Mouse (Mus musculus): ENCODE results near the gene Dgki. TPM values are rescaled to one million over a fixed set of nuclear protein-coding genes. Genes with fewer than 3 reads are reported as not detected.

The Dgki gene
- polyA plus RNA-seq, 1 experiment from 2014 or later: 7.0 TPM

DNA sequence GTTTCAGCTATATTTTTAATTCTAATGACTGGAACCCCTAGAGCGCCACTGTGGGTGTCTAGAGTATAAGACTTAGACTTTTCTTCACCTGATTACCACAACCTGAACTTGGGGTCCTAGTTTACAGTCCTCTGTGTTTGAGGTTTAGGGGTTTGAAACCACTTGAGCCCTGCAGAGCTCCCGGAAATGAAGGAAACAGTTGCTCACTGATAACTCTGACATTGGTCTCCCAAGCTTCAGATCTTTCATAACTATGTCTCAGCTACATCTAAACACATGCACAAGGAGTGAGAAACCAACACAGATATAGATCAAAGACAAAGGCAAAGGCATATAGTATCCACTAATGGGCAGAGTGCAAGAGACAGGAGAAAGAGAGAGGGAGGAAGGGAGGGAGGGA, 271.7 kb downstream of the Dgki start:
- Histone ChIP-seq H3K4me3 (no peak overlapping the region), H3K9me3 (no peaks in the 10 kb centered on the region), H3K36me3 (0 out of 2 replicates have a peak, but pooled peaks cover 3% of the 10 kb centered on the region), H3K27me3 (no peaks in the 10 kb centered on the region), H3K4me2 (no peak overlapping the region), H3K4me1 (replicated peaks) (no peaks in the 10 kb centered on the region; the same call in 1 of the 2 replicates), H3K9ac (no peak overlapping the region), H3K27ac (replicated peaks) (no peak overlapping the region)
- 97% methylated on average over 2 of the region's 2 CpGs for WGBS
- ATAC-seq (ENCODE audit: low FRiP score, low read depth): no peak

DNA sequence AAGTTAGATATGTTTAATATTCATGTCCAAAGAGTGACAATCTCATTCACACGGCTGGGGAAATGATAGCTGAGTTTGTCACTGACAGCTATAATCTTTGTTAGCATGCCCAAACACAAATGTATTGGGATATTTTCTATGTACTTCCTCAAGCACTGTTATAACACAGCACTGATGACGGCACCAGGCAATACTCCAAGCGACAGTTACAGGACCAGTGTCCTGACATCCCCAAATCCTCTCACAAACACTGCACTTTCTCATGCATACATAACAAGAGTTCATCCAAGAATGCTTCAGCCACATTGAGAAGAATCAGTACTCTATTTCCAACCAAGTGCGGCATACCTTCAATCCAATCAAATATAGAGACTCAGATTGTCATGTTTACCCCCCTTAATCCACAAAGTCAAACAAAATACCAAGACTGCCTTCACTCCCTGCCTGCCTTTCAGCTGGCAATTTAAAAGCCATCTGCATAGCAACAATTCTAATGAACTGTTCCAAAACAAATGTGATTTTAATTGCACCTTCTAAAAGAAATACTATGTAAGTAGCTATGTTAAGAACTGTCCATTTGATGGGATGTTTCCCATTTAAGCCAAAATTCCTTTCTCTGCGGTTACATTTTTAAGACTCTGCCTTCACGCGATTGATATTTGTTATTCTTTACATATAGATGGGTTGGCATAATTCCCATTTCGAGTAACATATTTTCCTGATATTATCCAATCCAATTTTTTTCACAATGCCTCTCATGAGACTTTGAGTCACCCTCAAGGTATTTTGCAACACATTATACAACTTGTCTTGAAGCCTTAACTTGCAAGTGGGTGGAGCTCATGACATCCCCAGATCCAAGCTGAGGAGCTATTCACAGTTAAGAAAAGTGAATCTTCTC, 273.4 kb downstream of the Dgki start:
- H3K27me3 ChIP-seq: no peaks in the 10 kb centered on the region
- H3K4me2 ChIP-seq: no peak overlapping the region
- WGBS: 70% methylated on average over 8 of the region's 8 CpGs
- no peak overlapping the region for H3K4me3 ChIP-seq
- ATAC-seq (ENCODE audit: low FRiP score, low read depth): no peak
- 0 out of 2 replicates have a peak overlapping the region, but pooled peaks have one; percentile 20 for H3K27ac ChIP-seq (replicated peaks)
- H3K9ac ChIP-seq: no peak overlapping the region
- H3K9me3 ChIP-seq: no peaks in the 10 kb centered on the region
- 0 out of 2 replicates have a peak, but pooled peaks cover 3% of the 10 kb centered on the region for H3K36me3 ChIP-seq
- no peaks in the 10 kb centered on the region; the same call in 1 of the 2 replicates for H3K4me1 ChIP-seq (replicated peaks)

DNA sequence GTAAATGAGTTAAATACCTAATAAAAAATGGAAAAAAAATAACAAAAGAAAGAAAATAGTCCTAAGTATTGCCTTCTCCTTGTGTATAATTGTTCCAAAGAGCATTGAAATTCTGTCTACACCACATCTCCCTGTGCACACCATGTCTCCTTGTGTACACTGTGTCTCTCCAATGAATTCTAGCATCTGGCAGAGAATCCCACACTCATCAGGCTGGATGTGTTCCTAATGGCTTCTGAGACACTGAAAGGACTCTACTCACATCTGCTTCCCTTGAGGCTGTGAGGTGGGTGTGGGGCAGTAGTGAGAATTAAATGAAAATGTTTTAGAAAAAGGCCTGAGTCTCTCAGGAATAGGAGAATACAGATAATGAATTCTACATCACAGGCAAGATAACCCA, 283.9 kb downstream of the Dgki start:
- ATAC-seq (ENCODE audit: low FRiP score, low read depth): 0 out of 2 replicates have a peak, but pooled peaks have one; percentile 51

GRCm38 (mm10) chr6:37011597-37011996, 288.4 kb downstream of the Dgki start:
- Histone ChIP-seq H3K36me3 (no peaks in the 10 kb centered on the region), H3K9ac (no peak overlapping the region), H3K4me2 (no peak overlapping the region), H3K27ac (replicated peaks) (no peak overlapping the region), H3K9me3 (no peaks in the 10 kb centered on the region), H3K4me3 (no peak overlapping the region), H3K4me1 (replicated peaks) (no peaks in the 10 kb centered on the region; the same call in 1 of the 2 replicates), H3K27me3 (no peaks in the 10 kb centered on the region)
- no peak for ATAC-seq (ENCODE audit: low FRiP score, low read depth)
- 94% methylated on average over 2 of the region's 2 CpGs for WGBS

More for the DNA sequence above, 283.9 kb downstream of the Dgki start:
- no peaks in the 10 kb centered on the region for H3K9me3 ChIP-seq
- no peak overlapping the region for H3K9ac ChIP-seq
- no peaks in the 10 kb centered on the region for H3K27me3 ChIP-seq
- H3K36me3 ChIP-seq: 0 out of 2 replicates have a peak, but pooled peaks cover 3% of the 10 kb centered on the region
- H3K4me2 ChIP-seq: no peak overlapping the region
- no peaks in the 10 kb centered on the region; the same call in 1 of the 2 replicates for H3K4me1 ChIP-seq (replicated peaks)
- peak overlapping the region; percentile 35 for H3K27ac ChIP-seq (replicated peaks)
- H3K4me3 ChIP-seq: no peak overlapping the region

GRCm38 (mm10) chr6:37007573-37007972, 292.4 kb downstream of the Dgki start:
- H3K36me3 ChIP-seq: no peaks in the 10 kb centered on the region
- no peaks in the 10 kb centered on the region for H3K9me3 ChIP-seq
- WGBS: 24% methylated on average over 4 of the region's 4 CpGs
- H3K4me1 ChIP-seq (replicated peaks): peaks cover 3% of the 10 kb centered on the region
- H3K27ac ChIP-seq (replicated peaks): no peak overlapping the region
- no peaks in the 10 kb centered on the region for H3K27me3 ChIP-seq
- H3K4me2 ChIP-seq: no peak overlapping the region
- no peak for ATAC-seq (ENCODE audit: low FRiP score, low read depth)
- H3K4me3 ChIP-seq: no peak overlapping the region
- no peak overlapping the region for H3K9ac ChIP-seq

- Histone ChIP-seq H3K9ac (no peak overlapping the region), H3K27ac (replicated peaks) (no peak overlapping the region), H3K4me3 (no peak overlapping the region), H3K27me3 (no peaks in the 10 kb centered on the region), H3K36me3 (peaks cover 2% of the 10 kb centered on the region; the same call in 1 of the 2 replicates), H3K9me3 (no peaks in the 10 kb centered on the region), H3K4me2 (no peak overlapping the region), H3K4me1 (replicated peaks) (peaks cover 3% of the 10 kb centered on the region)
- ATAC-seq (ENCODE audit: low FRiP score, low read depth): no peak
- WGBS: 98% methylated on average over 3 of the region's 3 CpGs
Observed at GRCm38 (mm10) chr6:37004914-37005313, 295.1 kb downstream of the Dgki start.

DNA sequence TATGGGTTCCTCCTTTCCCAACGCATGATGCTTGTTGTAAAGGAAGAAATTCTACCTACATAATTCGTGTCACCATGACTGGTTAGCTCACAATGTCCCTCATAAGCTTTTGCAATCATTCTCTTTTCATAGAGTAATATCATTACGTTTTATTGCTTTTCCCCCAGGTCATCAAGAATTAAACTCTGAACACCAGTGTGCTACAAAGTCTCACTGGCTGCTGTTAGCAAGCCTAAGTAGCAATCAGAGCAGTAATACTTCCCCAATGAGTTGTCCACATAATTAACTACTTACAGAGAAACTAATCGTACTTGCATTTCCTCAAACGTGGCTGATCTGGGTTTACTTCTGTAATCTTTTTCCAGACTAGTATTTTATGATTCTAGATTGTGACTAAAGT, 296.7 kb downstream of the Dgki start:
- 60% methylated on average over 5 of the region's 5 CpGs for WGBS
- ATAC-seq (ENCODE audit: low FRiP score, low read depth): no peak
- no peak overlapping the region for H3K4me3 ChIP-seq
- H3K9me3 ChIP-seq: no peaks in the 10 kb centered on the region
- H3K27ac ChIP-seq (replicated peaks): no peak overlapping the region
- H3K4me2 ChIP-seq: no peak overlapping the region
- H3K27me3 ChIP-seq: no peaks in the 10 kb centered on the region
- no peak overlapping the region for H3K9ac ChIP-seq
- peaks cover 3% of the 10 kb centered on the region for H3K4me1 ChIP-seq (replicated peaks)
- peaks cover 4% of the 10 kb centered on the region; the same call in 1 of the 2 replicates for H3K36me3 ChIP-seq

DNA sequence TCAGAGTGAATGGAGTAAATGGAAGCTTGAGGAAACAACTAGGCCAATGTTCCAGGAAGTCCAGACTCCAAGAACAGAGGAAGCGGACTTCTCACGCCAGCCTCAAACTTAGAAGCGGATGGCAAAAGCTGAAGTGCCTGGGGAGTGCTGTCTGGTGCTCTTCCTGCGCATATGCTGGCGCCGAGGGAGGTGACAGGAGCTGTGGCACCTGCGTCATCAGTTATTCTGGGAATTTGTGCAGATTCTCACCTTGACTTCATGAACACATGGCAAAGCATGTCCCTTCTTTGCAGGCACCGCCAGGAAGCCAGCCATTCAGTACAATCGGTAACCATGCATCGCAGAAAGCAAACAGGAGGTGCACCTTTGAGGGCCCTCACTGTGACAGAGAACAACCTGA, 301.0 kb downstream of the Dgki start:
- Histone ChIP-seq H3K36me3 (peaks cover 4% of the 10 kb centered on the region; the same call in 1 of the 2 replicates), H3K9me3 (no peaks in the 10 kb centered on the region), H3K4me2 (no peak overlapping the region), H3K4me1 (replicated peaks) (peaks cover 3% of the 10 kb centered on the region), H3K4me3 (no peak overlapping the region), H3K27ac (replicated peaks) (no peak overlapping the region), H3K27me3 (no peaks in the 10 kb centered on the region), H3K9ac (no peak overlapping the region)
- 90% methylated on average over 10 of the region's 10 CpGs for WGBS
- ATAC-seq (ENCODE audit: low FRiP score, low read depth): no peak

DNA sequence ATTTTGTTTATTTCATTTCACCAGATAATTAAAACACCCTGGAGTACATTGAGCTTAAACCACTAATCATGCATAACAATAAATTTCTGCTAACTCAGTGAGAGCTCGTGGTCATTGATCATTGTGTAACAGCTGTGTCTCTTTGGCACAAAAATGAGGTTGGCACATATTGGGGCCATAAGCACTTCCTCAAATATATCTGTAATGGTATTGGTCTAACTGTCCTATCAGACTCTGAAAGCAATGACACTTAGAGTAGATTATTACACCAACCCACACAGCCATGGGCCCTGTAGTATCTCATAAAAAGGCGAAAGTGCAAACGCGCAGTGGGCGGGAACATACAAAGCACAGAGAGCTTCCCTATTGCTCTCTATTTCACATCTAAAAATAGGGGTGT, 305.7 kb downstream of the Dgki start:
- H3K4me1 ChIP-seq (replicated peaks): no peaks in the 10 kb centered on the region
- H3K9ac ChIP-seq: no peak overlapping the region
- no peak for ATAC-seq (ENCODE audit: low FRiP score, low read depth)
- no peaks in the 10 kb centered on the region for H3K9me3 ChIP-seq
- no peak overlapping the region for H3K4me2 ChIP-seq
- no peak overlapping the region for H3K27ac ChIP-seq (replicated peaks)
- H3K4me3 ChIP-seq: no peak overlapping the region
- no peaks in the 10 kb centered on the region for H3K36me3 ChIP-seq
- no peaks in the 10 kb centered on the region for H3K27me3 ChIP-seq
- WGBS: 90% methylated on average over 5 of the region's 5 CpGs

- H3K9ac ChIP-seq: no peak overlapping the region
- H3K27ac ChIP-seq (replicated peaks): no peak overlapping the region
- H3K4me1 ChIP-seq (replicated peaks): no peaks in the 10 kb centered on the region
- no peaks in the 10 kb centered on the region for H3K27me3 ChIP-seq
- H3K4me2 ChIP-seq: no peak overlapping the region
- H3K9me3 ChIP-seq: no peaks in the 10 kb centered on the region
- no peak for ATAC-seq (ENCODE audit: low FRiP score, low read depth)
- WGBS: 73% methylated on average over 3 of the region's 3 CpGs
- H3K4me3 ChIP-seq: no peak overlapping the region
- no peaks in the 10 kb centered on the region for H3K36me3 ChIP-seq
Observed at GRCm38 (mm10) chr6:36990186-36990585, 309.8 kb downstream of the Dgki start.

DNA sequence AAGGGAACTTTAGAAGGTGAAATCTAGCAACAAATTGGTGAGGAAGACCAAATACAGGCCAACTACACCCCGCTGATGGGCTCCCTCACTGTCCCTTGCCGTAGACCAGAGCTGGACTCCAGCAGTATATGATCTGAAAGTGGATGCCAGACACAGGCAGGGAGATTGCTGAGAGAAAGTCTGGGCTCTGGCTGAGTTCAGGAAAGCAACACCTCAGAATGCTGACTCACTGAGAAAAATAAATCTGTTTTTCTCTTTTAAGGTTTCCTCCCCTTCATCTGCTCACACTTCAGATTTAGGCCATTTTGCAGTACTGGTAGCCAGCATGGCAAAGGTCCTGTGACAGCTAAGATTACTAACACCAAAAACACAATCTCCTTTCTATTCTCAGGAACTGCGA, 311.2 kb downstream of the Dgki start:
- Histone ChIP-seq H3K27me3 (no peaks in the 10 kb centered on the region), H3K9ac (no peak overlapping the region), H3K4me3 (no peak overlapping the region), H3K27ac (replicated peaks) (no peak overlapping the region), H3K36me3 (no peaks in the 10 kb centered on the region), H3K9me3 (no peaks in the 10 kb centered on the region), H3K4me2 (no peak overlapping the region), H3K4me1 (replicated peaks) (no peaks in the 10 kb centered on the region)
- ATAC-seq (ENCODE audit: low FRiP score, low read depth): no peak
- WGBS: 92% methylated on average over 3 of the region's 3 CpGs

- WGBS: 54% methylated on average over 2 of the region's 2 CpGs
- H3K36me3 ChIP-seq: no peaks in the 10 kb centered on the region
- peak overlapping the region; percentile 7 for H3K27ac ChIP-seq (replicated peaks)
- no peak overlapping the region for H3K4me3 ChIP-seq
- H3K4me1 ChIP-seq (replicated peaks): no peaks in the 10 kb centered on the region
- no peak for ATAC-seq (ENCODE audit: low FRiP score, low read depth)
- no peak overlapping the region for H3K9ac ChIP-seq
- no peaks in the 10 kb centered on the region for H3K9me3 ChIP-seq
- H3K4me2 ChIP-seq: no peak overlapping the region
- no peaks in the 10 kb centered on the region for H3K27me3 ChIP-seq
Observed at GRCm38 (mm10) chr6:36981646-36982045, 318.3 kb downstream of the Dgki start.

Measured in hindbrain, embryonic 15.5 days (tissue).